Mouse (Mus musculus) limb, embryonic 13.5 days (tissue): ENCODE data around the gene Gm17509. TPM values are rescaled to one million over a fixed set of nuclear protein-coding genes. Genes with fewer than 3 reads are reported as not detected.

Experiments used
- polyA plus RNA-seq: library from polyadenylated mRNA; unstranded; fragments of >200 nt; fragmentation: Nextera tagmentation; extraction: Ambion mirVana; gene quantifications from 2 replicates; pipeline ENCODE4 v1.2.1, GENCODE M21; 2015

The Gm17509 gene
- polyA plus RNA-seq, 1 experiment from 2014 or later: 0.29 TPM

Other genes starting within 250 kb of the Gm17509 start
- 19.6 and 21.8 TPM in 2 replicates for gene Parp8, start 195.5 kb downstream of the Gm17509 start, polyA plus RNA-seq
- 16.9 and 19.9 TPM in 2 replicates for gene Emb, start 12.5 kb downstream of the Gm17509 start, polyA plus RNA-seq